Mouse (Mus musculus) liver, adult 2 months (tissue): ENCODE measurements at regions not wholly inside any gene's neighbourhood (a gene's known extent, or its start where the extent isn't known, plus 50 kb on each side); places are given as distances from the start of the nearest gene placed in this dataset.

Source experiments
- CTCF ChIP-seq: fragments of 200-500 bp; IDR thresholded peaks from 2 replicates; pipeline ENCODE4 v1.5.1; 2011; ENCODE audit warnings: low read depth, low read length, control low read depth
- POLR2A ChIP-seq: fragments of 200-500 bp; IDR thresholded peaks from 2 replicates; pipeline ENCODE4 v1.6.1; 2011; ENCODE audit warnings: low read length, control low read depth; ENCODE audit not compliant: insufficient read depth; ENCODE audit errors: extremely low read depth

DNA sequence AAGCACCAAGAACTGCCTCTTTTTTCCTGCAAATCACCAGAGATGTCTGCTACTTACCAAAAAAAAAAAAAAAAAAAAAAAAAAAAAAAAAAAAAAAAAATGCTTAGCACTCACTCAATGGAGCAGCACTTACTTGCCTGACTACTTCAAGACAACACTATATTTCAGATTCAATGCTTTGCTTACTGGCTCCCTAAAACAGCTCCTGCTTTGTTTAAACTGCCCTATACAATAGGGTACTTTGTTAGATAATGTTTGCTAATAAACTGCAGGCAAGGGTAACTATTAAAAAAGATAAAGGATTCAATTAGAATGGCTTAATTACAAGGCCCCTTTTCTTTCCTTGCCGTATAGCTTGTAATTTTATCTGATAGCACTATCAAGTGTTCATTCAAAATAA, 217.5 kb downstream of the S1pr1 start:
- no peak for TF ChIP-seq POLR2A
- TF ChIP-seq CTCF = no peak
